Mouse (Mus musculus) ES-Bruce4 (cell line): ENCODE data around the gene D2hgdh. TPM values are rescaled to one million over a fixed set of nuclear protein-coding genes. Genes with fewer than 3 reads are reported as not detected.

ENCODE experiments used
- H3K27ac ChIP-seq: 2 replicates; pipeline ENCODE4 v1.5.1; 2012; ENCODE audit warnings: low read length, inconsistent platforms; ENCODE audit not compliant: insufficient read depth
- H3K27me3 ChIP-seq: 2 replicates; pipeline ENCODE4 v1.6.1; 2012; ENCODE audit warnings: mild to moderate bottlenecking, low read length, inconsistent platforms; ENCODE audit not compliant: control insufficient read depth, poor library complexity, insufficient read depth, severe bottlenecking
- H3K36me3 ChIP-seq: 2 replicates; pipeline ENCODE4 v1.6.1; 2012; ENCODE audit warnings: inconsistent platforms, mild to moderate bottlenecking, low read length, moderate library complexity; ENCODE audit not compliant: control insufficient read depth, poor library complexity, insufficient read depth, severe bottlenecking
- H3K4me1 ChIP-seq: one replicate; pipeline ENCODE4 v1.8.1; 2011; ENCODE audit warnings: low read length; ENCODE audit not compliant: control insufficient read depth, insufficient read depth
- H3K4me3 ChIP-seq: 2 replicates; pipeline ENCODE4 v1.5.1; 2011; ENCODE audit warnings: low read depth, mild to moderate bottlenecking, low read length
- H3K9ac ChIP-seq: 2 replicates; pipeline ENCODE4 v1.6.1; 2012; ENCODE audit warnings: low read depth, mild to moderate bottlenecking, inconsistent platforms; ENCODE audit not compliant: poor library complexity, severe bottlenecking
- H3K9me3 ChIP-seq: replicated peaks from 2 replicates; pipeline ENCODE4 v1.6.1; 2012; ENCODE audit warnings: mild to moderate bottlenecking, low read length, inconsistent platforms; ENCODE audit not compliant: control insufficient read depth, poor library complexity, insufficient read depth, severe bottlenecking
- CTCF ChIP-seq: IDR thresholded peaks from one replicate; pipeline ENCODE4 v1.8.1; 2011; ENCODE audit warnings: low read depth, low read length
- EP300 ChIP-seq: IDR thresholded peaks from 2 replicates; pipeline ENCODE4 v1.6.1; 2011; ENCODE audit warnings: low read depth, low read length; ENCODE audit not compliant: insufficient read depth
- POLR2A ChIP-seq: IDR thresholded peaks from one replicate; pipeline ENCODE4 v1.8.1; 2011; ENCODE audit warnings: low read length; ENCODE audit not compliant: insufficient read depth
- polyA plus RNA-seq: library from polyadenylated mRNA; stranded (reverse); fragments of >200 nt; gene quantifications from 2 replicates; pipeline ENCODE4 v1.2.4, GENCODE M21; 2011; ENCODE audit warnings: low read depth; ENCODE audit not compliant: missing spikeins, insufficient read depth, insufficient read length

D2hgdh gene
- polyA plus RNA-seq, 1 experiment: 23.4 TPM

DNA sequence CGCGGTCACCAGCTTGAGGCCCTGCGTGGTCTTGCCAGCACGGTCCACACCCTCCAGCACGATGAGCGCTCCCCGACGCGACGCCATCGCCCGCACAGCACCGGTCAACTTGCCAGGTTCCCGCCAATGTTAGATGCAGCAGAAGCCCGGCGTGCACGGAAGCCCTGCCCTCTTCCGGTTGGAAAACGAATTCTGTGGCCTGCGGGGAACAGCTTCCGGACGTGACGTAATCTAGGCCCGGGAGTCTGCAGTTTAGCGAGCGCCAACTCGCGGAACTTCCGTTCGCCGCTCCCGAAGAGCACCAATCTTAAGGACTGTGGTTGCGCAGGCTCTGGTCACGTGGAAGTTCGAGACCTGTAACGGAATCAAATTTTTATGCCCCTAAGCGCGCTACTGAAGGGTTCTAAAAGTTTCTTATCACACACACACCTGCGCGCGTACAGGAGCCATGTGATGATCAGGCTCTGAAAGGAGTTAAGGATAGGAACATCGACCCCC, 22.9 kb upstream of the D2hgdh start, which contains the start of gene Dtymk:
TSS of gene Dtymk (minus strand) at position 194 of the 498 bp plus-strand sequence.
- Histone ChIP-seq H3K9ac (peak within 1 kb of the TSS; percentile 90), H3K4me1 (peaks cover 5% of the 10 kb centered on the region), H3K9me3 (no peaks in the 10 kb centered on the region), H3K27ac (peak within 1 kb of the TSS; percentile 91), H3K27me3 (no peaks in the 10 kb centered on the region), H3K36me3 (peaks cover 37% of the 10 kb centered on the region), H3K4me3 (peak within 1 kb of the TSS; percentile 87)
- TF ChIP-seq EP300: no peak
- TF ChIP-seq POLR2A: peak; percentile 38
- peak; percentile 11 for TF ChIP-seq CTCF

DNA sequence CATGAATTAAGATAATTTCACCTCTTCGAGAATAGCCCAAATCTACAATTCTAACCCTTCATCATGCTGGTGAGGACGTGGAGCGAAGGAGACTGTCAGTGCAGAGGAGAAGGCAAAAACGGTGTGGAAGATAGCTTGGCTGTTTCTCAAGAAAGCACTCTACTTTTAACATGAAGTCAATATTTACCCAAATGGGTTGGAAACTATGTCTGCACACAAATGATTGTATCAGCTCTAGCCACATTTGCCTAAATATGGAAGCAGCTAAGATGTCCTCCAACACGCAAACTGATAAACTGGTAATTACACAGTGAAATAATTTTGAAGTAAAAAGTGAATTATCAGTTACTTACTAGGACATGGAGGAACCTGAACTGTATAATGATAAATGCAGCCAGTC, 21.9 kb upstream of the D2hgdh start:
- no peaks in the 10 kb centered on the region for H3K9me3 ChIP-seq
- no peak overlapping the region for H3K4me3 ChIP-seq
- H3K36me3 ChIP-seq: peaks cover 29% of the 10 kb centered on the region
- TF ChIP-seq POLR2A (no peak), CTCF (no peak), EP300 (no peak)
- H3K27ac ChIP-seq: no peak overlapping the region
- peaks cover 5% of the 10 kb centered on the region for H3K4me1 ChIP-seq
- H3K9ac ChIP-seq: peak overlapping the region; percentile 90
- H3K27me3 ChIP-seq: no peaks in the 10 kb centered on the region

DNA sequence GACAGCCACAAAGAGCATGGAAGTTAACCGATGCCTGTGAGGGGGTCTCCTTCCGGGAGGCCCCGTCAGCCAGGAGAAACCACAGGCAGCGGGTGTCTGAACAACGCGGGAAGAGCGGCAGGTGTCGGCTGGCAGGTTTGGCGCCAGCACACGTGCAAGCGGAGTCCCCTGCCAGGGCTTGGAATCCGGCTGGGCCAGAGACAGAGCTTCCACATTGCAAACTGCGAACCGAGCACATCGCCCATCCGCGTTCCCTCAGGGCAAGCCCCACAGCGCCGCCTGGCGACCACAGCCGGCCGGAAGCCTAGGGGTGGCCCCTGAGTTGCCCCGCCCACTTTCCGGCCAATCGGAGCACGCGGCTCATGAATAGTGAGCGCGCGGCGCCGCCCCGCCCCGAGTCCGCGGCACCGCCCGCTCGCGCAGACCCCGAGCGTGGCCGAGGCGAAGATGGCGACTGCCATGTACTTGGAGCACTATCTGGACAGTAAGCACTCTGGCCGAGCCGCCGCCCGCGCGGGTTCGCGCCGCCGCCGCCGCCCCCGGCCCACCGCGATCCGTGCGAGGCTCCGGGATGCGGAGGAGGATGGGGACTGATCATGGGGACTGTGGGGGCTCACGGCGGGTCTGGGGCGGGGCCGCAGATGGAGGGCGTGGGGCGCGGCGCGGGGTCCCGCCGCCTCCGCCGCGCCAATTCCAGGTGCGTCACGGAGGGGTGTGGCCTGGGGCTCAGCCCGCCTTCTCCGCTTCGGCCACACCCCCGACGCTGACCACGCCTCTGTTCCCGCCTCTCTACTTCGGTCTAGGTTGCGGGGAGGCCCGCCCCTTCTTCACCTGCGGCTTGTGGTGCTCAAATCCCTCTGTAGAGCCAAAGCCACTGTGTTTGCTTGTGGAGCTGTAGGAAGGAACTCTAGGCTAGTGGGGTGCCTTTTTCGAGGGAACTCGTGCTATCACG, 20.9 kb upstream of the D2hgdh start, which contains the start of gene Ing5:
TSS of gene Ing5 (plus strand) at position 410 of the 952 bp plus-strand sequence.
- Histone ChIP-seq H3K9me3 (no peaks in the 10 kb centered on the region), H3K4me1 (peaks cover 3% of the 10 kb centered on the region), H3K4me3 (peak within 1 kb of the TSS; percentile 98), H3K27ac (peak within 1 kb of the TSS; percentile 62), H3K27me3 (no peaks in the 10 kb centered on the region), H3K36me3 (peaks cover 22% of the 10 kb centered on the region), H3K9ac (peak within 1 kb of the TSS; percentile 90)
- TF ChIP-seq EP300 (peak; percentile 60; the same call in 1 of the 2 replicates), POLR2A (peak; percentile 54), CTCF (peak; percentile 73)

DNA sequence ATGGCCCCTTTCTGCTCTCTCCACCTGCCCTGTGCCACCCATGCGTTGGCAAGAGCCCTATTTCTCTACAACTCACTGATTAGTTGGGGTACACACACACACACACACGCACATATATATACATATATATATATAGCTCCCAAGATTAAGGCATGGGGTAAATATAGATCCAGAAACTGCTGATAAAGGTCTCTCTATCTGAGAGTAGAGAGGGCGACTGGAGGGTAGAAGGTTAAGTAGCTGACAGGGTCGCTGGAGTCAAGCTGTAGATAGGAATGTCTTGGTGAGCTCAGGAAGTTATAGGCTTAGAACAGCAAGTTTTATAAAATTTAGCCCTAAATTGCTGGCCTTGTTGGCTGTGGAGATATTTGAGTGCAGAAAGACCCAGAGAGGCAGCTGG, 19.9 kb upstream of the D2hgdh start:
- H3K27ac ChIP-seq: no peak overlapping the region
- H3K9me3 ChIP-seq: no peaks in the 10 kb centered on the region
- TF ChIP-seq EP300 (no peak), CTCF (no peak)
- peak overlapping the region; percentile 90; the same call in 1 of the 2 replicates for H3K9ac ChIP-seq
- peaks cover 2% of the 10 kb centered on the region for H3K4me1 ChIP-seq
- H3K36me3 ChIP-seq: peaks cover 19% of the 10 kb centered on the region
- H3K4me3 ChIP-seq: peak overlapping the region; percentile 98
- H3K27me3 ChIP-seq: no peaks in the 10 kb centered on the region

DNA sequence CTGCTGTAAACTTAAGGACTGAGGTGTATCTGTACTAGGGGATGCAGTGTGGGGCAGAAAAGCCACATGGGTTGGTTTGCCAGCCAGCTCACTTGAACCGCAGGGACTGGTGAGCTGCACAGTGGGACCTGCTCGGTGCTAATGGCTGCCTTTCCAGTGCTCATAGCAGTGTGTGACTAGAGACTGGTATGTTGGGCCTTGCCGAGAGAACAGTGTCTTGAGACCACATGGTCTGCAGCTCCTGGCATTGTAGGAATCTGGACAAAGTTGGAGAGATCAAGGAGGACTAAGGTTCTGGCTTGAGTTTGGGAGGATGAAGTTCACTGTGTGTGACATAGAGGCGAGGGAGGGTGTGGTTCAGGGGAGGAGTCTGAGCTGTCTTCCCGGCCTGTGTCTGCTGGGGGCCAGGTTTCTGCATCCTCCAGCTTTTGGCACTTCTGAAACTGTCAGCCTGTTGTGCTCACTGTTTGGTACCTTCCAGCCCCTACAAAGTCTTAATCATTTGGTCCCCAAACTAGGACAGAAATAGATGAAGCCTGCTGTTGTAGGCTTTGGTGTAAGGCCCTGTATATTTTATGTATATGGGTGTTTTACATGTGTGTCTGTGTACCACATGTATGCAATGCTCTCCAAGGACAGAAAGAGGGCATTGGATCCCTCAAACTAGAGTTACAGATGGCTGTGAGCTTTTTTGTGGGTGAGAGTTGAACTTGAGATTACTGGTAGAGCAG, 19.3 kb upstream of the D2hgdh start:
- TF ChIP-seq POLR2A (no peak), EP300 (no peak), CTCF (no peak)
- H3K9ac ChIP-seq: no peak overlapping the region
- H3K4me3 ChIP-seq: no peak overlapping the region

More for the DNA sequence above, 19.3 kb upstream of the D2hgdh start:
- H3K27me3 ChIP-seq: no peaks in the 10 kb centered on the region
- no peaks in the 10 kb centered on the region for H3K9me3 ChIP-seq
- H3K27ac ChIP-seq: no peak overlapping the region
- peaks cover 2% of the 10 kb centered on the region for H3K4me1 ChIP-seq
- peaks cover 13% of the 10 kb centered on the region for H3K36me3 ChIP-seq
